Comparison of ENCODE assay signal across 2 mouse cellular contexts in the genomic region with DNA sequence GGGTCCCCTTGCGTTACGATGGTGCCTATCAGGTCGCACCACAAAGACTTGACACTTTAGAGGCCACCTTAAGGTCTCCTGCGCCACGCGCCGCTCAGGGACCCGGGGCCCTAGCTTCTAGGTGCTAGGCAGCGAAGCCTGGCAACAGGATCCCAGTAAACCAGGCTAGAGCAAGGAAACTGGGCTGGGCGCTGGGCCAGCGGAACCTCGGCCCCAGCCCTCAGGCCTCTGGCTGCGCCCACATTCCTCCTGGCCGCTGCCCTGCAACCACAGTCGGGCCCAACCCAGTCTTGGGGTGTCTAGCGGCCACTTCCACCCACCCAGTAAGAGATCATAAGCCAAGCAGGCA.
TF ChIP-seq lines count a peak whose summit lies in the region.

No protein-coding gene starts in this region.

TF ChIP-seq in C2C12, 6 proteins besides CTCF, POLR2A, EP300 and RAD21:
- TF ChIP-seq FOSL1 (IDR thresholded peaks at IDR 0.05; ENCODE audit: insufficient read depth, low read length, poor library complexity, severe bottlenecking) (no peak), MYOD1 (IDR thresholded peaks at IDR 0.05; ENCODE audit: control insufficient read depth, insufficient read length, low read depth) (no peak), CEBPB (IDR thresholded peaks at IDR 0.05; ENCODE audit: low read depth) (no peak)
TF ChIP-seq in C2C12: peak in this region for 0.

TF ChIP-seq in myocyte, 11 proteins besides CTCF, POLR2A, EP300 and RAD21:
- TF ChIP-seq MYOG (IDR thresholded peaks at IDR 0.05; ENCODE audit: control insufficient read depth in 1 of 3, insufficient read depth in 1 of 3, insufficient read length in 2 of 3, low read depth in 2 of 3) (peak in 1 of 3 experiments; percentile 75), E2F4 (IDR thresholded peaks at IDR 0.05; ENCODE audit: insufficient read depth) (no peak), MYOD1 (IDR thresholded peaks at IDR 0.05; ENCODE audit: control insufficient read depth in 1 of 3, insufficient read length in 2 of 3, low read depth in 2 of 3) (peak in 1 of 3 experiments; percentile 51)
